Mouse (Mus musculus) frontal cortex, postnatal 25 days (tissue): ENCODE measurements at regions not wholly inside any gene's neighbourhood (a gene's known extent, or its start where the extent isn't known, plus 50 kb on each side); places are given as distances from the start of the nearest gene placed in this dataset.
A peak's percentile ranks its signal among the peaks of the same experiment; 100 is the strongest.

ENCODE experiments used
- DNase-seq, 2 experiments: peaks; one replicate each; pipeline ENCODE4 v3.0.0; 2022; ENCODE audit warnings: low spot score in 2 of 2

DNA sequence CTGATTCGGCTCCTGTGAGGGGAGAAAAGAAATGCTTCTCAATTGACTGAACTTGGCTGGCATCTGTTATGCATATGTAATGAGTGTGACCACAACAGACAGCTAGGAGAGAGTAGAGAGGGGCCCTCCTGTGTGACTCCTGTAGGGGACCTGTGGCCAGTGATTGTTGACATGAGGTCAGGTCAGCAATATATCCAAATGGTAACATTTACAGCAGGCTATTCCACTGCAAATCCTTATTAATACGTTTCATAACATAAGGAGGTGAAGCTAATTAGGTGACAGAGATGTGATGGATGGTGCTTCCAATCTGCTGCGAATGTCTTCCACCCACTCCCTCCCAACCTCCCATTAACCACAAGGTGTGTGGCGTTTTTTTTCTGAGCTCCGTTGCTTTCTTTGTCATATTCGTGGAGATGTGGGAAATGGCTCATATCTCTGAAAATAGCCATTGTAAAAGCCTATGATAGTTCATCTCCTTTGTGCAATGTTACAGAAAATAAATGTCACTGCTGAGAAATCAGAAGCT, 309.5 kb downstream of the Irx1 start:
- DNase-seq = no peak

DNA sequence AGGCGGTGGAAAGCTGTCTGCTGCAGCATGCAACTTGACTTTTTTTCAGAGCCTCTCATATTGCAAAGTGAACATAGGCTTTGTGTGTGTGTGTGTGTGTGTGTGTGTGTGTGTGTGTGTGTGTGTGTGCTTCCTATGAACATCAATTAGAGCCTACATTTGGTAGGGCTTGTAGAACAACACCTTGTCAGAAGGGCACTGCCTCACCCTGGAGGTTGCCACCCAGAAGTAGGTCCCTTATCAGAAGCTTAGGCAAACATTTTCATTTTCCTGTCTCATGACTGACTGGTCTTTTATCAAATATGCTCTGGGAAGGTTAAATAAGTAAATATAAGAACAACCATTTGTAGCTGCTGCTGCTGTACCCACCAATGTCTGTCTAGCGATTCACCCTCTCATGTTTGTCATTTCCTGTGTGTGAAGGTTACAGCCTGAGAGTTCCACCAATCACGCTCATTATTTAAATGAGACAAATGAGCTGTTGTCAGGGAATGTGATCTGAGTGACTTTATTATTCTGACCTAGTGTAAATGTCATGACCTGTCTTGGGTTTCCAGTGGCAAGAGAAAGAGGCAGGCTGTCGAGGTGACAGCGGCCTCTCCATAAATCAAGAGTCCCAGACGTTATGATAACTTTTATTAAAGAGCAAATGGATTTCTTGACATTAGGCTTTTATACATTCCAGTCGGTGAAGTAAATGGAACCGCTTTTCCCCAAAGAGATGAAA, 310.1 kb downstream of the Irx1 start:
- no peak for DNase-seq

DNA sequence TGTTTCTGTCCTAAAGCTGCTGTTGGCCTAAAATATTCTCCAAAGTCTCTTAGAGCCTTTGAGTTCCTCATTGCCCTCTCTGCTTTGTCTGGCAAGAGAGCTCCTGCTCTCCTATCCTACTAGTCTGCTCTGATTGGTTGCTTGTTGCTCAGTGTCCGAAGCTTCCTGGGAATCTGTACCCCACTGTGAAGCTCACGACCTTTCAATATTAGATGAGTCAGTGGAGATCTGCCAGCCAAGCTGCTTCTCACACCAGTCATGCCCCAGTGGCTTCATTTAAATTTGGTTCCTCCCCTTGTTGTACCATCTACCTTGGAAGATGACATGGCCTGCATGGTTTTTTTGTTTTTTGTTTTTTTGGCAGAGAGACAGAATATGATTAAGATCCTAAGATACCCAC, 313.6 kb downstream of the Irx1 start:
- DNase-seq = no peak

DNA sequence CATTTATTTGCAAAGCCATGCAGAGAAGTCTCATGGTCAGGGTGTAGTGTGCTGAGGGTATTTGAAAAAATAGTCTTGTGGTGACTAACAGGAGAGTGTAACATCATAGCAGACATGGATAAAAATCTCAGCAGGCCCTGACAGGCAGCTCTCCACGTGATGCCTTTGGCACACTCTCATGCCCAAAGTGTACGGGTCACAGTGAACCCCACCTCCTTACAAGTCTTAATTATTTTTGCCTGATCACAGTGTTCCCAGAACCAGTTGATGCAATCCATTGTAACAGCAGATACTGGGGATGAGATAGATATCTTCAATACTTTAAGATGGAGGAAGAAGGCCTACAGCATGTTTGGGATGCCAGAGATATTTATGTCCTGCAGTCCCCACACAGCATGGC, 314.5 kb downstream of the Irx1 start:
- no peak for DNase-seq

DNA sequence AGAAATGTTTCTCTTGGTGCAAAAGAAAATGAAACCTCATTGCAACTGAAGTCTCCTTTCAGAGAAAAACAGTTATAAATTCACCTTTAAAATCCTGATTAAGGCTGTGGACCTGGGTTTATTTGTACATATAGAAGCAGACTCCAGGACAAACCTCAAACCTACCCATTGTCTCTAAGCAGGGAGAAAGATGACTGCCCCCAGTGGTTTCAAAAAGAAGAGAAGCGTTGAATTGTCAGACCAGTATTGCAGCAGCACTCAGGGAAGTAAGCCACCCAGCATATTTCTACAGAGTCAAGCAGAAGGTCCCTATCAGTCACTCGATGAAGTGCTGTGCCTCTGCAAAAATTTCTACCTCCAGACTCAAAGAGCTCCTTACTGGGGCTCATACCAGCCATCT, 332.1 kb downstream of the Irx1 start:
- no peak for DNase-seq

DNA sequence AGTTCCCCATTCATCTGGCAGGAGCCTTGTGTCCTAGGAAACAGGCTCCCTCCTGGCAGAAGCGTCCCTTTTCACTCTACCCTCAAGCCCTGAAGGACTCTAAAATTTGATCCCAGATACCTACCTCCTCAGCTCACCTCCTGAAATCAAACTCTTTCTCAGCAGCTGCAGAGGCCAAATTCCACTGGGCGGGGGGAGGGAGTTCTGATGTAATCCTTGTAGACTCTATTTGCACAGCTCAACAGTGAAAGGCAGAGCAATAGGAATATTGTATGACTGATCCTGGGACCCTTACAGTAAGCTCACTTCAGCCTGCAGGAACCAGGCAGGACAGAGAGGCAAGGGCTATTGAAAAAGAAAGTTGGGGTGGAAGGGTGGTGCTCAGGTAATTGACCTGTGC, 346.3 kb downstream of the Irx1 start:
- DNase-seq = no peak

DNA sequence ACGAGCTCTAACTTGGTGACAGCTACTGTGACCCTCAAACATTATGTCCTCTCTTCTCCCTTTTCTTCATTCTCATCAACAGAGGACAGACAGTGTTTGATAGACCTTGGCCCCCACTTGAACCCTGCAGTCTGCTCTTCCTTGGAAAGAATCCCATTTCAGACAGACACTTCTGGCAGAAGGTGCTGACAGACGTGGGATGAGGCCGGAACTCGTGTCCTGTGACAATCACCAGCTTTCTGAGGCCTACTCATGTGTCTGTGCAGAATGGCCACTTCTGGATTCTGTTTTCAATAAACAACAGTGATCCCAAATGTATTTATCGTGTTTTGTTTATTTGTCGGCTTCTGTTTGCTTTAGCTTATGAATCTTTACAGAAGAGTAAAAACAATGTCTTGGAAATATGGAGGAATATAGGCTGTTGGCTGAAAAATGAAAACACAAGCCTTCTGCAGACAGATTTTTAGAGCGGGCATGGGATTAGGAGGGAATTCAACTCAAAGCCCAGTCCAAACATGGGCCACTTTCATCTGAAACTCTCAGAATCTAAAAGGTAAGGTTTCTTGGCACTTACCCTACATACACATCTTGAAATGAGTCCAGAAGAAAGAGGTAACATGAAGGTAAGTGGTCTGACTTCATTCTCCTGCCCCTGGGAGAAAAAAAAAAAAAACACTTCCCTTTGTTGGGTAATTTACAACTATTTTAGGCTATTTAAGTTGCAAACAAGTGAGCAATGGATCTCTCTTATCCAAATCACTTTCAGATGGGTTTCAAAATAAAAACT, 350.9 kb downstream of the Irx1 start:
- DNase-seq = no peak

DNA sequence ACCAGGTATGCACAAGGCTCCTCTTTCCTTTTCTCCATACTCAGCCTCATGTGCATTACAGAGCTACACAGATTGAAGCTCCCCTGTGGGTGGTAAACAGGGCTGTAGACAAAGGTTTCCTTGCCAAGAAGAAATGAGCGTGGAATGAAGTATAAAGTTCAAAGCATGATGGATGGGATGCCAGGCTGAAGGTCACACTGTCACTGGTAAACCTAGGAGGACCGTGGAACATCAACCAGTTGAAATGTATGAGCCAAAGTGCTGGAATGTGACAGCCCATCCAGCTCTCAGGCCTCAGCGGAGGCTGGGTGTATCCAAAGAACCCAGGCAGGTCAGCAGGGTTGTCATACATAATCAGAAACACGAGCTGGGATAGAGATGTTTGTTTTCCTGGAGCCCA, 381.0 kb downstream of the Irx1 start:
- DNase-seq = no peak

DNA sequence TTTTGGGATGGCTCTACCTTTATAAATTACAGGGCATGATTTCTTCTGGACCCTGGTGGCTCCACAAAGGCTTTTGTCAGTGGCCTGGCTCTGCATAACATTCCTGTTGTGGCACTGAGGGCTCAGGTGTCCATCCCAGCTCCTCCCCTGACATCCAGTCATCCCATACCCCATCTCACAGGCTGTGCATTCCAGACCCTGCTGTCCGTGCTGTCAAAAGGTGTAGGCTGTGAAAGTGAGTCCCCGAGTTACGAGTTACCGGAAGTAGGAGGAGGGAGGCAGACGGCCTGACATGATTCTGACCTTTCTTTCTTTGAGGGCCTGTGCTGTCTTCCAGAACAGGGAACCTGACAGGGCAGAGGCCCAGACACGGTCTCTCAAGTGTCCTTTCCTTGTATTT, 397.6 kb downstream of the Irx1 start:
- no peak for DNase-seq

DNA sequence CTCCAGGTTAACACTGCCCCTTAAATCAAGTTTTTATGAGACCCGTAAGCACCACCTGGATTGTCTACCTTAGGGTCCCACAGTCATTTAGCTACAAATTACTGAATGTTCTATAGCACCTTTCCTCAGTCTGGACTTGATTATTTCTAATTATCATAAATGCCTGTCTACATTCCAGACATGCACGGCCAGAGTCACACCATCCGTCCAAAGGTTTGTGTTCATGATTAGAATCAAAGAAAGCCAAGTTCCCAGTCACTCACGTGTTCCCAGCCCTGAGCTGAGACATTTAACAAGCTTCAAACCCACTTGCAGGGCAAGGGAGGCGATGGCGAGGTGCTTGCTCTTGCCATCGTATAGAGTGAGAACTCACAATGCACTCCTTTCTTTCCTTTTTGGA, 398.1 kb downstream of the Irx1 start:
- no peak for DNase-seq

DNA sequence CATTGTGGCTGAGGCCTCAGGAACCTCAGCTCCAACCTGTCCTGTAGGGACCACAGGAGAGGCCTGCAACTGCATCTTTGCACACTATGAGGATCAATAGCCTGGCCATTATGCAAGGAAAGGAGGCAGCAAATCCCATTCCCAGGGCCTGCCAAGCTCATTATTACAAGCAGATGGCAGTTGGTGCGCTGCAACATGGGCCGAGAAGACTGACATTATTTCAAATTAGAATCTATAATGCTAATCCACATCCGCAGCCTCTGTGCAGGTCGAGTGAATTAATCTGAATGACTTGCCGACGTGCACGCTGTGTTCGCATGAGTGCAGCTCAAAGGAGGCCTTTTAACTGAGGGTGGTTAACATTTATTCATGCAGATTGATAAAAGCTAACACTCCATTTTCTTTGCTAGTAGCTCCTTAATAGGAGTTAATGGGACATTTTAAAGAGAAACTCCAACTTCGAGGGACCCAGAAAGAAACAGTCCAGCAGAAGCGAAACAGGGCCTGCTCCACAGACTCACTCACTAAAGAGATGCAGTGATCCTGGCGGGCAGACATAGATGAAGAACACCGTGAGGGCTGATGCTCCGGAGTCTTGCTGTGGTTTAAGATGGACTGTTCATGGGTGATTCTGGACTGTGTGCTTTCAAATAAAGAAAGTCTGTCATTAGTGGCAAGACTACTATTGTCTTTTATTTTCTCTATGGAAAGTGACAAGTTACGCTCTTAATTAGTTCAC, 404.9 kb downstream of the Irx1 start:
- no peak for DNase-seq

DNA sequence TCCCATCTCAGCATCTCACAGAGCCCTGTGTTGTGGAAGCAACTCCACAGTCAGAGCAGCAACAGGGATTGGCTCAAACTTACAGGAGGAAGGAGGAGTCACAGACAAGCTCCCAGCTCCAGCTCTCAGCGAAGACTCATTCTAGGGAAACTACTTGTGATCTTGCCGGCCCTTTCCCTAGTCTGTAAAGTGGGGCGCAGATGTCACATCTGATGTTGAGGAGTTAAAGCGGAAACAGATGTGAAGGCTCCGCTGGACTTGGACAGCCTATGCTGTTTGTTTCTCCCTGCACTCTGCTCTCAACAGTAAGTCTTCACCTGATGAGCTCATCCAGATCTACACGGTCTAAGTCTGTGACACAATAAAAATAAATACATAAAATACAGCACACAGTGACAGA, 408.1 kb downstream of the Irx1 start:
- DNase-seq = no peak

DNA sequence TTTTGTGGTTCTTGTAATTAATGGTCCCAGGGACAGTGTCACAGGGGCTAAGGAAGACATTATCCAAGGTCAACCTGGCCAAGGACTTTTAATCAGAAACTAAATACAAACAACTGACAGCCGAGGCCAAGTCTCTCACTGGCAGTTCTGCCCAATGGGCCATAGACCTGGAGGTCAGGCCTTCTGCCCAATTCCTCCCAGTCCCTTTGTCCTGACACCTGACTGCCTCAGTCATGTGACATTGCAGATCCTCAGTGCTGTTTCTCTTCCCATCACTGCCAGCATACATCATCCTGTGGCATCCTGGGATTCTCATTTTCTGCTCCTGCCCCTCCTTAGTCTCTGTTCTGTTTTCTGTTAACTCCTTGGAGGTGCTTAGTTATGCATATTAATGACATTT, 413.4 kb downstream of the Irx1 start:
- no peak for DNase-seq

DNA sequence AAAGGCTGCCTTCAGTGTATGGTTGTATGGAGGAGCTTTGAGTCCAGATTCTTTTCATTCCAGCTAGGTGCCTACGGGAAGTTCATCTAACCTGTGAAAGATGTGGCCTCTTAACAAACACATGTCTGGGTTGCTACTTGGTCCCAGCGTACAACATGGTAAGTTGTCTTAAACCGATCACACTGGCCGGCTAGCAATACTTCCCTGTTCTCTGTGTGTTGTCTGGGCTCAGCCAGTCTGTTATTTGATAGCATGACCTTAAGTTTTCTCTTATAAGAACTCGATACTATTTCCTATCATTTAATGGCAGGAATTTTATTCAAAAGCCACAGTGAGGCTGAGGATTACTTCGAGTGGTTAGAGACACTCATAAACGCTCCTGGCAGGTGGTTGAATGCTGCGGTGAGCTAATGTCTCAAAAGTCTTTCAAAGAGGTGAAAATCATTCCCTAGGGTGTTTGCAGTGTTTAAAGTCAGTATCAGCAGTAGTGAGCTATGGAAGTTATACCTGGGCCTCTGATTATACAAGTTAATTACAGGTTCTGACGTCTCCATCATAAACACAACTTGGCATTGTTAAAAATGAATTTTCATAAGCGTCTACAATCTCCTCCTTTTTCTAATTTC, 414.2 kb downstream of the Irx1 start:
- DNase-seq = no peak

DNA sequence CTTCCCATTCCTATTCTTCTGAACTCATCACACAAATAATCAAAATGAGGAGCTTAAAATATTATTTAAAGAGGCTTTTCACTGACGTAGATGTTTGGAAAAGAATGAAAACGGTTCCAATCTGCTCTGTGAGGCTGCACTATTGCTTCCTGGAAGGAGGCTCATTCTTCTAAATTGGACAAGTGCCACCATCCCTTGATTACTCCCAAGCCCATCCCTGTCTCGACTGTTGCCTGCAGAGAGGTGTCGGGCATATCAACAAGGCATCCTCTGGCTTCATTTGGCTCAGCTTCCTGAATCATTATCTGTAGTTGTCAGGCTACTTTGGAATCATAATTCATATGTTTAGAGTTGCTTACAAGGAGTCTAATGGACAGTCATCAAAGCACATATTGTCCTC, 425.3 kb downstream of the Irx1 start:
- no peak for DNase-seq

DNA sequence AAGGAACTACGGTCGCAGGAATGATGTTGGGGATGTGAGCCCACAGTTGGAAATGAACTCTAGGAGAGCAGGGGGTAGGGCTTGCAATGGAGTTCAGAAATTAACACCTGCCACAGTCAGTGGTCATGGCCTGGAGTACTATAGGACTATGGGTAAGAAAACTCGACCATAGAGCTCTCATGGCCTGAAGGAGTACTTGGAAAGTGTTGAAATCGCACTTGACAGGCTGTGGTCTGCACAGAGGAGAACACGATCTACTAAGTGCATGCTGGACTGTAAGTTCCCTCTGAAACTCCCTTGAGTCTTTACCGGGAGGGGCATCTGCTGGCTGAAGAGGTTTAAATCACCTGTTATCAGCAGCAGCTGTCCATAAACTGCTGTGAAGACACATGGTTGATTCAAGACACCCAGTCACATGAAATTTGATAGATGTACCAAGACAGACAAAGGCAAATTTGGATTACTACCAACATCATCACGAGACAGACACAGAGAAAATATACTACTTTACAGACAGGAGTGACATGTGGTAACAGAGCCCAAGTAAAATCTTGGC, 430.6 kb downstream of the Irx1 start:
- DNase-seq = no peak

DNA sequence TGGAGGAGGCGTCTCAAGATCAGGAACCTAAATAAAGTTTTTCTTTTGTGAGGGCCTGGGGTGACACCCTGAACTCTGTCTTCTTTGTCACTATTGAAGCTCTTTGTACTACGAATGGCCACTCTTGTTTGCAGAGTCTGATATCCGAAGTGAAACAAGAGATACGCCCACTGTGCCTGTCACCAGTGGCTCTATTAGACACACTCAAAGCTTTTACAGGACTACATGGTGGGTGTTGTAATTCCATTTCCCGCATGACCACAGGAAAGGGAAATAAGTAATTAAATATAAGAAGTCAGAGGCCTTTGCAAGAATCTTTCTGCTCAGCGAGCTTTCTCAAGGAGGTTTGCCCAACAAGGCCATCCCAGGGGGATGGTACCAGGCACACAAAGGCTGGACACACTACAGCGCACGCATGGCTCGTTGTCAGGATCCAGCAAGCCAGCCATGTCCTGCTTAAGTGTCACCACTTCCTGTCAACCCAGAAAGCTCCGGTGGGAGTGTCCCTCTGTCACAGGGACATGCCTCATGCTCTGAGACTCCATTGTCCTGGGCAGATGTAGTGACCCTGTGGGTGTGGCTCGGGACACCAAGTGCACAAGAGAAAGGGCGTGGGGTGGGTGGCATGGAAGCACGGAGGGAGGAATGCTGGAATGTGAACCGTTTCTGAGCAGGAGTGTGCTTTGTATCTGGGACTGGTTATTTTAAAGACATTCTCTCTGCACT, 434.0 kb downstream of the Irx1 start:
- no peak for DNase-seq

DNA sequence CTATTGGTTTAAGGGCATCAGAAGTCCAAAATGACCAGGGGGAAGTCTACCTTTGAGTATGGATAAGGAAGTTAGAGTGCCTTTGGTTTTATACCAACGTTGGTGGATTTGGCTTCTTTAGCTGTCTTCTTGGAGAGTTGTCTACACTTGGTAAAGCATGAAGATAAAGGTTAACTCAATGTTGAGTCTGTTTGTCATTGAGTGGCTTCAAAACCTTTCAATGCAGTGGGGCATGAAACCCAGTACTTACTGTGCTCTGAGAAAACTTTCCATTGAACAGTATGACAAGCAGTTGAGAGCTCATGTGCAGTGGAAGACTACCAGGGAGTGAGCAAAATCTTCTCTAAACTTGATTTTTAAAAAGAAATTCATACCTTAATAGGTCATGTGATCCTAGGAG, 445.7 kb downstream of the Irx1 start:
- no peak for DNase-seq

DNA sequence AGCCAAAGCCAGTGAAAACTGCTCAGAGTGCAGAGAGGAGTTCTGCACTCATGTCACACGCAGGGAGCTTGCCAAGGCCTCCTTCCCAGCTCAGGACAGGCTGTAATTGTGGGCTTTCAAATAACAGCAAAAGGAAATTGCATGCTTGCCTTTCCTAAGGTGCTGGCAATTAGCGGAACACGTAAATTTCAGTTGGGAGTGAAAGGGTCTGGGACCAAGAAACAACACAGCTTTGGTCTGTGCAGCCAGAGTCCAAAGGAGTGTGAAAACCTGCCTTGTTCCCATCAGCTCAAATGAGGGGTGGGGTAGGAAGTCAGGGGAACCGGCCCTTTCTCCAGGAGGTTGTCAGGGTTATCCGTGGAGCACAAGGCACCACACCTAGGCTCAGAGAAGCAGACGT, 450.3 kb downstream of the Irx1 start:
- DNase-seq = no peak

DNA sequence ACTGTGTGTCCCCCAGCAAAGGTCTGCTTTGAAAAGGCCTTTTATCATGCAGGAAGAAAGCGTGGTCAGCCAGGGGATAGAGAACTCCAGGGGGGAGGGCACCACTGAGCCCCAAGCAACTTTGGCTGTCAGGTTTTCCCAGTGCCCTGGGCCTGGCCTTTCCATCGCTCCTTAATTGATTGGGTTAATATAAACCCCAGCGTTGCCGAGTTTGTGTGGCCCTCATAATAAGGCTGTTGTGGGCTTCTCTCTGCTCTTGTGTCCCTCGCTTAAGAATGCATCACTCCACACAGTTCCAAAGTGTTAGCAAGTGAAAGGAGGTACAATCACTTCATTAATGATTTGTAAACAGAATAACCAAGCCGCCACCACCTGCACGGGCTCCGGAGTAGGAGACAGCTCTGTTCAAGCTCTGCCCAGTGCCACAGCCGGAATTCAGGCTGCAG, 455.5 kb downstream of the Irx1 start:
- no peak for DNase-seq

DNA sequence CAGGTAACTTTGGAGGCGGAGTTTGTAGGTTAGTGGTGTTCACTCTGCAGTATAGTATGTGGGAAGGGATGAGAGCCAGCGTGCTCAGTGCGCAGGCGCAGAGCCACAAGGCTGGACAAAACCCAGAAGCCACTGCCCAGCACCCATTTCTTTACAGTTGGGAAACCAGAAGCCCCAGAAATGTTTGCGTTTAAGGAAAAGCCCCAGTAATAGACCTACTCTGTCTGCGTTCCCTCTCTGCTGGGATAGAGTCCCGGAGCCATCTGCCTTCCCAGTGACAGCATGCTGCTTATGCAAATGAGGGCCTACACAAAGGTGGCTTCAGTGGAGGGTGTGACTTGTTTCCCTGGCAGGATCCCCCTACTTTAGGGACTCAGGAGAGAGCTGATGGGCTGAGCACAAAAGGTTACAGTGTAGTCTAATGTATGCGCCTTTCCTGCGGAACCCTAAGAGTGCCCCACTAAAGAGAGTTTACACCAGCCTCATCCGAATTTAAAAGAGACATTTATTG, 456.0 kb downstream of the Irx1 start:
- DNase-seq = peak in 1 of 2 experiments; percentile 7
